17 mouse cellular contexts compared by ENCODE assay signal in the genomic region with DNA sequence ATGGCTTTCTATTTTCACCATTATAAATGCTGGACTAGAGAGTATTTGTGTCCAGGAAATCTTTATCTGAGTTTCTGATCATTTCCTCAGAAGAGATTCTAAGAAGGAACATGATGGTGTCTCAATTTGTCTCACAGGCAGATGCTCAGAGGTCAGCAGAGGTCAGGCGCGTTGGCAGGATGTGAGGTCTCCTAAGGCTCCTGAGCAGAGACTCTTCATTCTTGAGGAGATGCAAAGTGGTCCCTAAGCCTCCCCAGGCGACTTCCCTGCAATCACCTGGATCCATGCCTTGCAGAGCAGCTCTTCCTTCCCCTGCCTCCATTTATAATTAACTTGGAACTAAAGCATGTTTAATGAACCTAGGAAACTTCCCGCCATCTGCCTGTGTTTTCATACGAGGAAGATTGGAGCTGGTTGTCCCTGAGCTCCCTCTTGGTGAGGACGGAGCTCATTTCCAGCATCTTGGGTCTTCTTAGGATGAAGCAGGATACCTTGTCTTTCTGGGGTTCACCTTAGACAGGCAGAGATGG.
"Had no signal": no experiment of that assay in that cellular context is flagged by ENCODE, and none has a peak within 500 bp of the region (broad histone marks: within the 10 kb centered on the region; RNA-seq: fewer than 3 reads in every experiment).

No protein-coding gene starts in this region.

- H3K9ac ChIP-seq: limb, embryonic 12.5 days; liver, embryonic 13.5 days; liver, postnatal 0 days; lung, embryonic 15.5 days; midbrain, embryonic 12.5 days; neural tube, embryonic 12.5 days had no signal

- H3K9me3 ChIP-seq: limb, embryonic 12.5 days; liver, embryonic 13.5 days; lung, embryonic 15.5 days; megakaryocyte, embryonic 14.5 days; midbrain, embryonic 12.5 days; neural tube, embryonic 12.5 days had no signal

- H3K4me2 ChIP-seq: limb, embryonic 12.5 days; liver, embryonic 13.5 days; lung, embryonic 15.5 days; midbrain, embryonic 12.5 days; neural tube, embryonic 12.5 days had no signal

- H3K4me1 ChIP-seq: limb, embryonic 12.5 days; liver, embryonic 13.5 days; lung, embryonic 15.5 days; megakaryocyte, embryonic 14.5 days; midbrain, embryonic 12.5 days; neural tube, embryonic 12.5 days had no signal

- H3K36me3 ChIP-seq: limb, embryonic 12.5 days; liver, embryonic 13.5 days; lung, embryonic 15.5 days; midbrain, embryonic 12.5 days; neural tube, embryonic 12.5 days had no signal

- DNase-seq: kidney, adult 11 months; kidney, adult 9 months; kidney, postnatal 10 days; kidney, postnatal 4 days; liver; liver, embryonic 13.5 days; liver, postnatal 0 days; lung, postnatal 14 days; right cerebral cortex, postnatal 25 days; thymus, postnatal 4 days had no signal

- H3K27me3 ChIP-seq: limb, embryonic 12.5 days; liver, embryonic 13.5 days; lung, embryonic 15.5 days; midbrain, embryonic 12.5 days; neural tube, embryonic 12.5 days had no signal

- H3K4me3 ChIP-seq: limb, embryonic 12.5 days; liver, embryonic 13.5 days; lung, embryonic 15.5 days; midbrain, embryonic 12.5 days; neural tube, embryonic 12.5 days had no signal

- ATAC-seq: liver, postnatal 0 days had no signal

- H3K27ac ChIP-seq: limb, embryonic 12.5 days; liver, embryonic 13.5 days; lung, embryonic 15.5 days; macrophage; midbrain, embryonic 12.5 days; neural tube, embryonic 12.5 days; stomach, postnatal 0 days had no signal
